Mouse (Mus musculus): ENCODE measurements at regions not wholly inside any gene's neighbourhood (a gene's known extent, or its start where the extent isn't known, plus 50 kb on each side); places are given as distances from the start of the nearest gene placed in this dataset.

- DNase-seq (ENCODE audit: low spot score in 2 of 2): no peak
Measured at GRCm38 (mm10) chr3:41413771-41414170, 141.8 kb upstream of the Jade1 start.

- DNase-seq (ENCODE audit: low spot score in 2 of 2): no peak
Measured at GRCm38 (mm10) chr3:41412698-41413097, 142.8 kb upstream of the Jade1 start.

- no peak for DNase-seq (ENCODE audit: low spot score in 2 of 2)
Measured at GRCm38 (mm10) chr3:41408821-41409737, 146.5 kb upstream of the Jade1 start.

- peak; percentile 25 to 27 for DNase-seq (ENCODE audit: low spot score in 2 of 2)
Measured at GRCm38 (mm10) chr3:41408423-41408820, 147.1 kb upstream of the Jade1 start.

- no peak for DNase-seq (ENCODE audit: low spot score in 2 of 2)
Measured at GRCm38 (mm10) chr3:41407988-41408387, 147.5 kb upstream of the Jade1 start.

GRCm38 (mm10) chr3:41407520-41407919 lies 148.0 kb upstream of the Jade1 start:
- no peak for DNase-seq (ENCODE audit: low spot score in 2 of 2)

GRCm38 (mm10) chr3:41401881-41402280 lies 153.7 kb upstream of the Jade1 start:
- DNase-seq (ENCODE audit: low spot score in 2 of 2): no peak

GRCm38 (mm10) chr3:41389868-41390267 lies 165.7 kb upstream of the Jade1 start:
- no peak for DNase-seq (ENCODE audit: low spot score in 2 of 2)

- no peak for DNase-seq (ENCODE audit: low spot score in 2 of 2)
Measured at GRCm38 (mm10) chr3:41387469-41388212, 167.9 kb upstream of the Jade1 start.

- no peak for DNase-seq (ENCODE audit: low spot score in 2 of 2)
Measured at GRCm38 (mm10) chr3:41386299-41386698, 169.2 kb upstream of the Jade1 start.

- DNase-seq (ENCODE audit: low spot score in 2 of 2): no peak
Measured at GRCm38 (mm10) chr3:41384410-41384809, 171.1 kb upstream of the Jade1 start.

- no peak for DNase-seq (ENCODE audit: low spot score in 2 of 2)
Measured at GRCm38 (mm10) chr3:41378576-41378975, 177.0 kb upstream of the Jade1 start.

- DNase-seq (ENCODE audit: low spot score in 2 of 2): peak in 1 of 2 experiments; percentile 14
Measured at GRCm38 (mm10) chr3:41377826-41378406, 177.6 kb upstream of the Jade1 start.

- DNase-seq (ENCODE audit: low spot score in 2 of 2): no peak
Measured at GRCm38 (mm10) chr3:41376848-41377582, 178.5 kb upstream of the Jade1 start.

- DNase-seq (ENCODE audit: low spot score in 2 of 2): no peak
Measured at GRCm38 (mm10) chr3:41375230-41375930, 180.2 kb upstream of the Jade1 start.

- no peak for DNase-seq (ENCODE audit: low spot score in 2 of 2)
Measured at GRCm38 (mm10) chr3:41373198-41373597, 182.3 kb upstream of the Jade1 start.

- DNase-seq (ENCODE audit: low spot score in 2 of 2): no peak
Measured at GRCm38 (mm10) chr3:41368351-41369101, 187.0 kb upstream of the Jade1 start.

- no peak for DNase-seq (ENCODE audit: low spot score in 2 of 2)
Measured at GRCm38 (mm10) chr3:41366764-41367163, 188.8 kb upstream of the Jade1 start.

- no peak for DNase-seq (ENCODE audit: low spot score in 2 of 2)
Measured at GRCm38 (mm10) chr3:41366264-41366663, 189.3 kb upstream of the Jade1 start.

GRCm38 (mm10) chr3:41365145-41365830 lies 190.2 kb upstream of the Jade1 start:
- DNase-seq (ENCODE audit: low spot score in 2 of 2): no peak

Data from frontal cortex, postnatal 14 days (tissue).